Mouse (Mus musculus): ENCODE measurements around the gene Trpv1. TPM values are rescaled to one million over a fixed set of nuclear protein-coding genes. Genes with fewer than 3 reads are reported as not detected.

The Trpv1 gene
- polyA plus RNA-seq, 1 experiment from 2014 or later = not detected

DNA sequence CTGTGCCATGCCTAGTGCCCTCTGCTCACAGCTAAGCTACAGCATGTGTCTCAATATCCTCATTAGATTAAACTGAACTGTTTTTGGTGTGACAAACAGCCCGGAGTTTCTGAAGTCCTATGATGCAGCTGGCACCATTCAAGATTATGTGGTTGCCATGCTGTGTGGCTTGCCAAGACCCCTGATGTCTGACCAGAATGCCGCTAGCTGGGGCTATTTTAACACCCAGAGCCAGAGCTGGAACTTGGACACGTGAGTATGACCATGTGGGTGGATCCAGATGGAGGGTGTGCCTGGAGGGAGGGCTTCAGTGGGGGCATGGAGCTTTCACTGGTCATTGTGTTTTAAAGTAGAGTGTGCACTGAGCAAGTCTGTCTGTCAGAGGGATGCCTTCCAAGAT lies 20.1 kb upstream of the Trpv1 start:
- H3K27ac ChIP-seq = no peak overlapping the region
- no peaks in the 10 kb centered on the region for H3K79me2 ChIP-seq (ENCODE audit: inconsistent target)
- no peaks in the 10 kb centered on the region for H3K36me3 ChIP-seq (ENCODE audit: inconsistent target)
- WGBS (ENCODE audit: missing documents) = 91% methylated on average over 3 of the region's 3 CpGs
- H3K4me3 ChIP-seq (ENCODE audit: inconsistent target) = no peak overlapping the region

- no peak overlapping the region for H3K27ac ChIP-seq
- H3K79me2 ChIP-seq (ENCODE audit: inconsistent target) = no peaks in the 10 kb centered on the region
- no peak overlapping the region for H3K4me3 ChIP-seq (ENCODE audit: inconsistent target)
- H3K36me3 ChIP-seq (ENCODE audit: inconsistent target) = no peaks in the 10 kb centered on the region
- WGBS (ENCODE audit: missing documents) = 88% methylated on average over 2 of the region's 2 CpGs
Measured at GRCm38 (mm10) chr11:73219671-73220070, 14.4 kb upstream of the Trpv1 start.

- no peaks in the 10 kb centered on the region for H3K36me3 ChIP-seq (ENCODE audit: inconsistent target)
- H3K4me3 ChIP-seq (ENCODE audit: inconsistent target) = no peak overlapping the region
- 100% methylated on average over 1 of the region's 1 CpGs for WGBS (ENCODE audit: missing documents)
- no peaks in the 10 kb centered on the region for H3K79me2 ChIP-seq (ENCODE audit: inconsistent target)
- no peak overlapping the region for H3K27ac ChIP-seq
Measured at GRCm38 (mm10) chr11:73220651-73221050, 13.4 kb upstream of the Trpv1 start.

DNA sequence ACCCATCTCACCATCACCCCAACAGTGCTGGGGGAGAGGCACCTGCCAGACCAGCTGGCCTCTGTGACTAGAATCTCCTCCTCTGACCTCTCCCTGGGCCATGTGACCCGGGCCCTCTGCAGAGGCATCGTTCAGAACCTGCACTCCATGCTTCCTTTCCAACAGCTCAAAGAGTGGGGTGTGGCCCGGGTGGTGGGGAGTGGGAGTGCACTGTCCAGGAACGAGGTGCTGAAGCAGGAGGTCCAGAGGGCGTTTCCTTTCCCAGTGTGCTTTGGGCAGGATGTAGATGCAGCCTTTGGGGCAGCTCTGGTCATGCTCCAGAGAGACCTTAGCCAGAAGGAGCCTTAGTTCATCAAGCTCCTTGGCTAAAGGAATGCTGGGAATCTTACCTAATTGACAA lies 11.2 kb upstream of the Trpv1 start:
- Histone ChIP-seq H3K36me3 (ENCODE audit: inconsistent target) (no peaks in the 10 kb centered on the region), H3K79me2 (ENCODE audit: inconsistent target) (no peaks in the 10 kb centered on the region), H3K4me3 (ENCODE audit: inconsistent target) (no peak overlapping the region), H3K27ac (no peak overlapping the region)
- WGBS (ENCODE audit: missing documents) = 61% methylated on average over 5 of the region's 5 CpGs

DNA sequence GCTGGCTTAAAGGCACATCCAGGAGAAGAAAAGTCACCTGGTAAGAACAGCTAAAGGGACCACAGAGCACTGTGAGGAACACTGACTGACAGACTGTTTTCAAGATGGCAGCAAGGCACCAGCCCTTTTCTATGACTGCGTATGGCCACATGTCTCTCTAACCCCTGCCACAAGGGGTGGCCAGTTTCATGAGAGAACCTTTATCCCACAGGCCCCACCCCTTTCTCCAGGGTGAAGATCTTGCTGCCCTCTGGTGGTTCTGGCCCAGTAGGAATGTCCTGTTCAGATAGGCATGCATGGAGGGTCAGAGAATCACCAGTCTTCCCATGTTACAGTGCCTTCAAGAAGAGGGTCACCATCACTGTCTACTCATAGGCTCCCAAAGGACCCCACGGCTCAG lies 10.1 kb upstream of the Trpv1 start:
- WGBS (ENCODE audit: missing documents) = 86% methylated on average over 2 of the region's 2 CpGs
- Histone ChIP-seq H3K79me2 (ENCODE audit: inconsistent target) (no peaks in the 10 kb centered on the region), H3K36me3 (ENCODE audit: inconsistent target) (no peaks in the 10 kb centered on the region), H3K4me3 (ENCODE audit: inconsistent target) (no peak overlapping the region), H3K27ac (no peak overlapping the region)

DNA sequence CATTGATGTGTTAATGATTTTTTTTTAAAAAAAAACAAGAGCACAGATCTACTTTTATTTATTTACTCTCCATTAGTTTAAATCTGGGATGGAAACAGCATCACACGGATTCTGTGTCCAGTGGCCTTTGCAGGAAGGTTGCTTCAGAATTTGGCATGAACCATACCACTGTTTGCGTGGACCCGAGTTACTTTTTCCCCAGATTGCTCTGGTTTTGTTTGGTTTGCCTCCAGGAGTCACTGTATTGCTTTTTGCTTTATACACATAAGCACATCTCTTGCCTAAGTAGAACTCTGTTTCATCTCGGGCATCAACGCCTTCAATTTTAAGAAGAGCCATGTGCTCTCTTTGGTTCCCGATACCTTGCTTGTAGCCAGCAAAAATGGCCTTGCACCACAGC lies 8.2 kb upstream of the Trpv1 start:
- 90% methylated on average over 6 of the region's 6 CpGs for WGBS (ENCODE audit: missing documents)

GRCm38 (mm10) chr11:73228881-73229280 lies 5.2 kb upstream of the Trpv1 start:
- 87% methylated on average over 5 of the region's 5 CpGs for WGBS (ENCODE audit: missing documents)

More for the DNA sequence above, 8.2 kb upstream of the Trpv1 start:
- no peak overlapping the region for H3K27ac ChIP-seq
- no peak overlapping the region for H3K4me3 ChIP-seq (ENCODE audit: inconsistent target)
- no peaks in the 10 kb centered on the region for H3K36me3 ChIP-seq (ENCODE audit: inconsistent target)
- no peaks in the 10 kb centered on the region for H3K79me2 ChIP-seq (ENCODE audit: inconsistent target)

GRCm38 (mm10) chr11:73230081-73230480 lies 4.0 kb upstream of the Trpv1 start:
- Histone ChIP-seq H3K79me2 (ENCODE audit: inconsistent target) (no peaks in the 10 kb centered on the region), H3K36me3 (ENCODE audit: inconsistent target) (no peaks in the 10 kb centered on the region), H3K27ac (no peak overlapping the region), H3K4me3 (ENCODE audit: inconsistent target) (no peak overlapping the region)
- 81% methylated on average over 5 of the region's 5 CpGs for WGBS (ENCODE audit: missing documents)

More at GRCm38 (mm10) chr11:73228881-73229280, 5.2 kb upstream of the Trpv1 start:
- H3K36me3 ChIP-seq (ENCODE audit: inconsistent target) = no peaks in the 10 kb centered on the region
- H3K79me2 ChIP-seq (ENCODE audit: inconsistent target) = no peaks in the 10 kb centered on the region
- no peak overlapping the region for H3K27ac ChIP-seq
- H3K4me3 ChIP-seq (ENCODE audit: inconsistent target) = no peak overlapping the region

GRCm38 (mm10) chr11:73232513-73232912 lies 1.6 kb upstream of the Trpv1 start:
- H3K4me3 ChIP-seq (ENCODE audit: inconsistent target) = no peak overlapping the region
- H3K27ac ChIP-seq = no peak overlapping the region
- H3K79me2 ChIP-seq (ENCODE audit: inconsistent target) = no peaks in the 10 kb centered on the region
- no peaks in the 10 kb centered on the region for H3K36me3 ChIP-seq (ENCODE audit: inconsistent target)
- WGBS (ENCODE audit: missing documents) = 43% methylated on average over 2 of the region's 2 CpGs

GRCm38 (mm10) chr11:73235990-73236701 lies 2.1 kb downstream of the Trpv1 start:
- 45% methylated on average over 5 of the region's 5 CpGs for WGBS (ENCODE audit: missing documents)

DNA sequence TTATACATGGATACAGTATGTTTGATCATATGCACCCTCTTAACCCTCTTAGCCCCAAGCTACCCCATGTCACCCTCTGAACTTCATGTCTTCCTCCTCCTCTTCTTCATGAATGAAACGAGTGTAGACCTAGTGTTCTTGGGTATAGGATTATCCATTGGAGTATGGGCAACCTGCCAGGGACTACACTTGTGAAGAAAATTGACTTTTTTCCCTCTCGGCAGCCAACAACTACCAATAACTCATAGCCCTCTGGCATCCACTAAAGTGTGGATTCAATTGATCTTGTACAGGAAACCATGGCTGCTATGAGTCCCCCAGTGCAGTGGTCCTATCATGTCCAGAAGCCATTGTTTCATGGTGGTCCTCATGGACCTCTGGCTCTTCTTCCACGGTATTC lies 2.6 kb downstream of the Trpv1 start:
- Histone ChIP-seq H3K27ac (no peak overlapping the region), H3K36me3 (ENCODE audit: inconsistent target) (no peaks in the 10 kb centered on the region), H3K79me2 (ENCODE audit: inconsistent target) (no peaks in the 10 kb centered on the region), H3K4me3 (ENCODE audit: inconsistent target) (no peak overlapping the region)
- 95% methylated on average over 2 of the region's 3 CpGs for WGBS (ENCODE audit: missing documents)

More at GRCm38 (mm10) chr11:73235990-73236701, 2.1 kb downstream of the Trpv1 start:
- H3K79me2 ChIP-seq (ENCODE audit: inconsistent target) = no peaks in the 10 kb centered on the region
- no peaks in the 10 kb centered on the region for H3K36me3 ChIP-seq (ENCODE audit: inconsistent target)
- no peak overlapping the region for H3K27ac ChIP-seq
- H3K4me3 ChIP-seq (ENCODE audit: inconsistent target) = no peak overlapping the region

DNA sequence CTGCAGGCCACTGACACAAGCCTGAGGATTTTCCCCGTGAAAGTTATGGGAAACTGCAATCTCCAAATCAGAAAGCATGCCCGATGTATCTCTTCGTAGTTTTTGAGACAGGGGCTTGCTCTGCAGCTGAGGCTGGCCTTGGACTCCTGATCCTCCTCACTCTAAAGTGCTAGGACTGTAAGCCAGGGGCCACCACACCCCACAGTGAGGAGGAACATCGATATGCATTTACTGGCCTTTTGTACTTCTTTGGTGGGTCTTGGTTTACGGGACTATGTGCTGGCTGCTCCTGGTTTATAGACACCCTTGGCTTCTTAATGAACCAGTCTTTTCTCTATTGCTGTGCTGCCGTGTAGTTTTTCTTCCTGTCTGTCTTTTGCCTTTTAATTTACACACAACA lies 8.1 kb downstream of the Trpv1 start:
- Histone ChIP-seq H3K27ac (no peak overlapping the region), H3K36me3 (ENCODE audit: inconsistent target) (no peaks in the 10 kb centered on the region), H3K79me2 (ENCODE audit: inconsistent target) (no peaks in the 10 kb centered on the region), H3K4me3 (ENCODE audit: inconsistent target) (no peak overlapping the region)
- WGBS (ENCODE audit: missing documents) = 91% methylated on average over 6 of the region's 6 CpGs

- Histone ChIP-seq H3K79me2 (ENCODE audit: inconsistent target) (no peaks in the 10 kb centered on the region), H3K27ac (no peak overlapping the region), H3K36me3 (ENCODE audit: inconsistent target) (no peaks in the 10 kb centered on the region), H3K4me3 (ENCODE audit: inconsistent target) (no peak overlapping the region)
- WGBS (ENCODE audit: missing documents) = 81% methylated on average over 4 of the region's 4 CpGs
Measured at GRCm38 (mm10) chr11:73242777-73243176, 8.7 kb downstream of the Trpv1 start.

- H3K27ac ChIP-seq = no peak overlapping the region
- H3K4me3 ChIP-seq (ENCODE audit: inconsistent target) = no peak overlapping the region
- 73% methylated on average over 4 of the region's 4 CpGs for WGBS (ENCODE audit: missing documents)
- no peaks in the 10 kb centered on the region for H3K79me2 ChIP-seq (ENCODE audit: inconsistent target)
- no peaks in the 10 kb centered on the region for H3K36me3 ChIP-seq (ENCODE audit: inconsistent target)
Measured at GRCm38 (mm10) chr11:73257362-73257945, 23.4 kb downstream of the Trpv1 start.

DNA sequence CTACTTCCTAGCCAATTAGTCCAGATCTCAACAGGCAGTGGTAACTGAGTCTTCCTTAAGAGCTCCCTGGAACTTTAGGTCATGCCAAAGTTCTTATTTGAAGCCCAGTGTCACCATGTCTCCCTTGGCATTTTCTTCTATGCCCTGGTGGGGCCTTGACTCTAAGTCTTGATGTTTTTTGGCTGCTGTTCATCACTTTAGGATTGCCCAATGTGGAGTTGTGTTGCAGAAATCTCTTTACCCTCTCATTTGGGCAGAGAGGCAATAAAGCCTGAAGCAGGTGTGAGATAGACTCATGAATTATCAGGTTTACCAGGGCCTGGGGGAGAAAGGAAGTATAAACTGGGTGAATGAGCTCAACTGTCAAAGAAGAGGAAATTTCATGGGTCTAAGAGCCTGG lies 24.6 kb downstream of the Trpv1 start:
- Histone ChIP-seq H3K4me3 (ENCODE audit: inconsistent target) (no peak overlapping the region), H3K27ac (no peak overlapping the region), H3K79me2 (ENCODE audit: inconsistent target) (no peaks in the 10 kb centered on the region), H3K36me3 (ENCODE audit: inconsistent target) (no peaks in the 10 kb centered on the region)

- H3K27ac ChIP-seq = no peak overlapping the region
- no peaks in the 10 kb centered on the region for H3K79me2 ChIP-seq (ENCODE audit: inconsistent target)
- 88% methylated on average over 3 of the region's 3 CpGs for WGBS (ENCODE audit: missing documents)
- H3K36me3 ChIP-seq (ENCODE audit: inconsistent target) = no peaks in the 10 kb centered on the region
- no peak overlapping the region for H3K4me3 ChIP-seq (ENCODE audit: inconsistent target)
Measured at GRCm38 (mm10) chr11:73260457-73260856, 26.4 kb downstream of the Trpv1 start.
